Mouse (Mus musculus) ES-Bruce4 (cell line): ENCODE measurements around the gene 1810049J17Rik. TPM values are rescaled to one million over a fixed set of nuclear protein-coding genes. Genes with fewer than 3 reads are reported as not detected.

ENCODE experiments used
- H3K27ac ChIP-seq: 2 replicates; pipeline ENCODE4 v1.5.1; 2012; ENCODE audit warnings: low read length, inconsistent platforms; ENCODE audit not compliant: insufficient read depth
- H3K27me3 ChIP-seq: 2 replicates; pipeline ENCODE4 v1.6.1; 2012; ENCODE audit warnings: mild to moderate bottlenecking, low read length, inconsistent platforms; ENCODE audit not compliant: control insufficient read depth, poor library complexity, insufficient read depth, severe bottlenecking
- H3K36me3 ChIP-seq: 2 replicates; pipeline ENCODE4 v1.6.1; 2012; ENCODE audit warnings: inconsistent platforms, mild to moderate bottlenecking, low read length, moderate library complexity; ENCODE audit not compliant: control insufficient read depth, poor library complexity, insufficient read depth, severe bottlenecking
- H3K4me1 ChIP-seq: one replicate; pipeline ENCODE4 v1.8.1; 2011; ENCODE audit warnings: low read length; ENCODE audit not compliant: control insufficient read depth, insufficient read depth
- H3K4me3 ChIP-seq: 2 replicates; pipeline ENCODE4 v1.5.1; 2011; ENCODE audit warnings: low read depth, mild to moderate bottlenecking, low read length
- H3K9ac ChIP-seq: 2 replicates; pipeline ENCODE4 v1.6.1; 2012; ENCODE audit warnings: low read depth, mild to moderate bottlenecking, inconsistent platforms; ENCODE audit not compliant: poor library complexity, severe bottlenecking
- H3K9me3 ChIP-seq: replicated peaks from 2 replicates; pipeline ENCODE4 v1.6.1; 2012; ENCODE audit warnings: mild to moderate bottlenecking, low read length, inconsistent platforms; ENCODE audit not compliant: control insufficient read depth, poor library complexity, insufficient read depth, severe bottlenecking
- CTCF ChIP-seq: IDR thresholded peaks from one replicate; pipeline ENCODE4 v1.8.1; 2011; ENCODE audit warnings: low read depth, low read length
- EP300 ChIP-seq: IDR thresholded peaks from 2 replicates; pipeline ENCODE4 v1.6.1; 2011; ENCODE audit warnings: low read depth, low read length; ENCODE audit not compliant: insufficient read depth
- POLR2A ChIP-seq: IDR thresholded peaks from one replicate; pipeline ENCODE4 v1.8.1; 2011; ENCODE audit warnings: low read length; ENCODE audit not compliant: insufficient read depth
- polyA plus RNA-seq: library from polyadenylated mRNA; stranded (reverse); fragments of >200 nt; gene quantifications from 2 replicates; pipeline ENCODE4 v1.2.4, GENCODE M21; 2011; ENCODE audit warnings: low read depth; ENCODE audit not compliant: missing spikeins, insufficient read depth, insufficient read length

The 1810049J17Rik gene
- polyA plus RNA-seq, 1 experiment: not detected

DNA sequence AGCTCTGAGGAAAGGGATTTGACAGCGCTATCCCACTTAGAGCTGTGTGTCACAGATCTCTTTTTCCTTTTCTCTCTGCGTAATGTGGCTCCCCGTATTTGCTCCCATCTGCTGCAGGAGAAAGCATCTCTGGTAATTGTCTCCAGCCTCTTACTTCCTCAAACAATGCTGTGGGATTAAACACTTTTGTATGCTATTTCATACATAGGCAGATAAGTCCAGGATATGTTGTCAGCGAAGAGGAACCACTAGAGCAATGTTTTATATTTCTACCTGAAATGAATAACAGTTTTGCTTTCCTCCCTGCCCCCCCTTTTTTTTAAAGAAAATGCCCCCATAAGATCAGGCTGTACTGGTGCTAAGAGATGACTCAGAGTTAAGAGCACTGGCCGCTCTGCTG lies 13.2 kb downstream of the 1810049J17Rik start:
- Histone ChIP-seq H3K36me3 (no peaks in the 10 kb centered on the region), H3K9ac (no peak overlapping the region), H3K4me3 (no peak overlapping the region), H3K9me3 (no peaks in the 10 kb centered on the region), H3K27me3 (no peaks in the 10 kb centered on the region), H3K27ac (no peak overlapping the region), H3K4me1 (peaks cover 7% of the 10 kb centered on the region)
- TF ChIP-seq CTCF (no peak), EP300 (no peak), POLR2A (no peak)

DNA sequence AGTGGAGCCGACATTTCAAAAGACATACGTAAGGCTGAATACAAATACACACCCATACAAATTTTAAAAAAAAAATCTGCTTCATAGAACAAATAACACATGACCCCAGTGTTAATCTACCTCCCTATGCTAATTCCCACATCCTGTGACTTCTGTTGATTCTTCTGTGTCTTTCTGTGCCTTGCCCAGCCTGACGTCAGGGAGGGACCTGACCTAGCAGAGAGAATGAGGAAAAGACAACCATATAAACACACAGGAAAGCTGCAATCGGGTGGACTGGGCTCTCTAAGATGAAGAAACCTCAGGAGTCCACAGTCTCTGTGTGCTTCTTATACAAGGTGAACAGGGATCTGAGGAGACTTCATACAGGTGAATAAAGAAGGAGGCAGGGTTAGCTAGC lies 14.6 kb downstream of the 1810049J17Rik start:
- Histone ChIP-seq H3K27me3 (no peaks in the 10 kb centered on the region), H3K36me3 (no peaks in the 10 kb centered on the region), H3K4me3 (no peak overlapping the region), H3K9me3 (no peaks in the 10 kb centered on the region), H3K27ac (no peak overlapping the region), H3K9ac (no peak overlapping the region), H3K4me1 (peaks cover 4% of the 10 kb centered on the region)
- TF ChIP-seq EP300 (no peak), CTCF (no peak), POLR2A (no peak)

GRCm38 (mm10) chr15:12306188-12307071 lies 15.3 kb downstream of the 1810049J17Rik start:
- H3K9ac ChIP-seq: no peak overlapping the region
- TF ChIP-seq EP300 (0 out of 2 replicates have a peak, but pooled peaks have one; percentile 38), CTCF (no peak), POLR2A (no peak)
- no peaks in the 10 kb centered on the region for H3K27me3 ChIP-seq
- H3K36me3 ChIP-seq: no peaks in the 10 kb centered on the region
- H3K4me1 ChIP-seq: peaks cover 5% of the 10 kb centered on the region
- no peaks in the 10 kb centered on the region for H3K9me3 ChIP-seq
- no peak overlapping the region for H3K4me3 ChIP-seq
- H3K27ac ChIP-seq: no peak overlapping the region

GRCm38 (mm10) chr15:12301771-12302170 lies 19.9 kb downstream of the 1810049J17Rik start:
- H3K36me3 ChIP-seq: no peaks in the 10 kb centered on the region
- no peak overlapping the region for H3K4me3 ChIP-seq
- H3K9me3 ChIP-seq: no peaks in the 10 kb centered on the region
- no peak for TF ChIP-seq CTCF
- TF ChIP-seq EP300: no peak
- TF ChIP-seq POLR2A: no peak
- no peak overlapping the region for H3K27ac ChIP-seq
- H3K9ac ChIP-seq: no peak overlapping the region
- peaks cover 5% of the 10 kb centered on the region for H3K4me1 ChIP-seq
- no peaks in the 10 kb centered on the region for H3K27me3 ChIP-seq

GRCm38 (mm10) chr15:12298231-12298737 lies 23.4 kb downstream of the 1810049J17Rik start:
- Histone ChIP-seq H3K4me1 (peaks cover 2% of the 10 kb centered on the region), H3K27ac (no peak overlapping the region), H3K9ac (no peak overlapping the region), H3K27me3 (no peaks in the 10 kb centered on the region), H3K4me3 (no peak overlapping the region), H3K36me3 (no peaks in the 10 kb centered on the region), H3K9me3 (no peaks in the 10 kb centered on the region)
- no peak for TF ChIP-seq CTCF
- no peak for TF ChIP-seq EP300
- TF ChIP-seq POLR2A: no peak

- H3K9me3 ChIP-seq: no peaks in the 10 kb centered on the region
- no peak overlapping the region for H3K9ac ChIP-seq
- H3K4me1 ChIP-seq: no peaks in the 10 kb centered on the region
- no peak overlapping the region for H3K4me3 ChIP-seq
- no peak for TF ChIP-seq CTCF
- H3K27me3 ChIP-seq: no peaks in the 10 kb centered on the region
- no peak overlapping the region for H3K27ac ChIP-seq
- no peaks in the 10 kb centered on the region for H3K36me3 ChIP-seq
Observed at GRCm38 (mm10) chr15:12296228-12296627, 25.5 kb downstream of the 1810049J17Rik start.
